Mouse (Mus musculus): ENCODE measurements at regions not wholly inside any gene's neighbourhood (a gene's known extent, or its start where the extent isn't known, plus 50 kb on each side); places are given as distances from the start of the nearest gene placed in this dataset.

DNA sequence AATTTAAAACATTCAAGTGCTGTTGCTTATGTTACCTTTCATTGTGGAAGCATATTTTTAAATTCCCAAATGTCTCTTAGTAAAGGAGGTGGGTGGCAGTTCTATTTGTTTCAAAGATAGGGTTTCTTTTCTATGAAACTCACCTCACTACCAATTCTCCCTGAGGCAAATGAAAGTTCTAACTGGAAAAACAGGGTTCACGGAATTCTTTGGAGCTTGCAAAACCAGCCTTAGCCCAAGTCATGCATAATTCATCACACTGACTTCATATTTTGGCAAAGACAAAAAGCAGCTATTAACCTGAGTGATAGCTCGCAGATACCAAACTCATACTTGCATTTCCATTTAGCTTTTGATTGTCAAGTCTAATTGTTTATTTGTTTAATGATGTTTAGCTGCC, 73.8 kb downstream of the Dio2 start:
- ATAC-seq (ENCODE audit: low read depth) (no peak), DNase-seq (ENCODE audit: low spot score) (peak; percentile 71)
- H3K9ac ChIP-seq (ENCODE audit: low read depth, low read length): no peak overlapping the region
- no peaks in the 10 kb centered on the region for H3K36me3 ChIP-seq (ENCODE audit: control insufficient read depth, insufficient read depth, low read length)
- H3K4me3 ChIP-seq (ENCODE audit: low read depth, low read length): no peak overlapping the region
- H3K4me2 ChIP-seq (ENCODE audit: low read depth, low read length): no peak overlapping the region
- H3K27ac ChIP-seq (replicated peaks; ENCODE audit: low read depth, low read length): no peak overlapping the region
- 34% methylated on average over 2 of the region's 2 CpGs for WGBS
- no peaks in the 10 kb centered on the region for H3K9me3 ChIP-seq (ENCODE audit: control insufficient read depth, low read length)
- no peaks in the 10 kb centered on the region for H3K4me1 ChIP-seq (ENCODE audit: control insufficient read depth, insufficient read depth, low read length)
- H3K27me3 ChIP-seq (replicated peaks; ENCODE audit: control insufficient read depth, insufficient read depth, low read length): no peaks in the 10 kb centered on the region

DNA sequence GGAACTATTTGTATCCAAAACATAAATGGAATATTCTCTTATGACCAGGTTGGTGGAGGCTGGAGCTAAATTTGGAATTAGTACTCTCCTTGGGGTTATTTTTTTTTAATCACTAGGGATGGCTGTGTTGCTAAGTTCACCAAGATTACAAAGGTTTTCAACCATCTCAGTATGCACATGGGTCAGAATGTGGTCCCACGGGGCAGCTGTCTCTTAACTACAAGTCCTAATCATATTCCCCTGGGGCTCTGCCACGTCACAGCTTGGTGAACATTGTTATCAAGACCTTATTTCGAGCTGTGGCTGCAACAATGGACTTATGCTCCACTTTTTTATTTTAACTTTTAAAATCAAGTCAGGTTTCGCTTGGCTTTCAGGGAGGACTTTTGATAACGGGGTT, 92.8 kb downstream of the Dio2 start:
- DNase-seq (ENCODE audit: low spot score) (peak; percentile 73), ATAC-seq (ENCODE audit: low read depth) (peak; percentile 65; the same call in 1 of the 2 replicates)
- Histone ChIP-seq H3K9ac (ENCODE audit: low read depth, low read length) (no peak overlapping the region), H3K27ac (replicated peaks; ENCODE audit: low read depth, low read length) (no peak overlapping the region), H3K4me2 (ENCODE audit: low read depth, low read length) (no peak overlapping the region), H3K9me3 (ENCODE audit: control insufficient read depth, low read length) (no peaks in the 10 kb centered on the region), H3K36me3 (ENCODE audit: control insufficient read depth, insufficient read depth, low read length) (no peaks in the 10 kb centered on the region), H3K4me3 (ENCODE audit: low read depth, low read length) (no peak overlapping the region), H3K27me3 (replicated peaks; ENCODE audit: control insufficient read depth, insufficient read depth, low read length) (no peaks in the 10 kb centered on the region), H3K4me1 (ENCODE audit: control insufficient read depth, insufficient read depth, low read length) (no peaks in the 10 kb centered on the region)
- WGBS: 68% methylated on average over 5 of the region's 5 CpGs

DNA sequence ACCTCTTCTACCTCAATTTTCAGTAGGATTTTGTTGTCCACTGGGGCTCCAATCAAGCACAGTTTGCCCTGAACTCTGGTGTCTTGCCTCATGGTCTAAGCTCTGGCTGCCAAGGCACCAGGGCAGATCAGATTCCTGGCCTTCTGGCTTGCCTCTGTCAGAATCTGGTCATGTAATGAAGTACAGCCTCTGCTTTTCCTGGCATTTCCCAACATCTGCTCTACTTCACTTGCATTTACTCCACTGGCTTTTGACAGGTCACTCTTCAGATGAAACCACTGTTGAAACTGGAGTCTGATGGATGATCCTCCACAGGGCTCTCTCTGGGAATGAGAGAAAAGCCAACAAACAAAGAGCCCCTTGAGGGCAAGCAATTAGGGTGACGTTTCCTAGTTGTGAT, 94.3 kb downstream of the Dio2 start:
- peak; percentile 61; the same call in 1 of the 2 replicates for ATAC-seq (ENCODE audit: low read depth)
- DNase-seq (ENCODE audit: low spot score): peak; percentile 53

DNA sequence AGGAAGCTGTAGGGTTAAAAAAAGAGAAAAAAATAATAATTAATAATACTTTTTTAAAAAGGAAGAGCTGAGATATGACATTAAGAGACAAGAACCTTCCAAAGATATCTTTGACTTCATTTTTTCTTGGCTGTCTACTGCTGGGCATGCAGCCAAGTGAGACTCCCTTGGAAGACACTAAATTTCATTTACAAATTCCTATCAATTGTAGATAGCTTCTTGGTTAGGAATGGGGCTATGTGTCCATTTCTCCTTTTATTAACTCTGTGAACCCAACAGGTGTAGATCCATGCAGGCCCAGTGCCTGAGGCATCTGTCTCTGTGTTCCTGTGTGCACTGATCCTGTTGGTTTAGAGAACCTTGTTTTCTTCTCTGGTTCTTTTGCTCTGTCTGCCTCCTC, 113.4 kb downstream of the Dio2 start:
- Histone ChIP-seq H3K9me3 (ENCODE audit: control insufficient read depth, low read length) (no peaks in the 10 kb centered on the region), H3K4me1 (ENCODE audit: control insufficient read depth, insufficient read depth, low read length) (no peaks in the 10 kb centered on the region), H3K4me2 (ENCODE audit: low read depth, low read length) (no peak overlapping the region), H3K27ac (replicated peaks; ENCODE audit: low read depth, low read length) (no peak overlapping the region), H3K4me3 (ENCODE audit: low read depth, low read length) (no peak overlapping the region), H3K27me3 (replicated peaks; ENCODE audit: control insufficient read depth, insufficient read depth, low read length) (no peaks in the 10 kb centered on the region), H3K36me3 (ENCODE audit: control insufficient read depth, insufficient read depth, low read length) (no peaks in the 10 kb centered on the region), H3K9ac (ENCODE audit: low read depth, low read length) (no peak overlapping the region)
- DNase-seq (ENCODE audit: low spot score): no peak
- ATAC-seq (ENCODE audit: low read depth): no peak

More for the DNA sequence above, 94.3 kb downstream of the Dio2 start:
- Histone ChIP-seq H3K4me3 (ENCODE audit: low read depth, low read length) (no peak overlapping the region), H3K4me2 (ENCODE audit: low read depth, low read length) (no peak overlapping the region), H3K4me1 (ENCODE audit: control insufficient read depth, insufficient read depth, low read length) (no peaks in the 10 kb centered on the region), H3K9ac (ENCODE audit: low read depth, low read length) (no peak overlapping the region), H3K36me3 (ENCODE audit: control insufficient read depth, insufficient read depth, low read length) (no peaks in the 10 kb centered on the region), H3K27me3 (replicated peaks; ENCODE audit: control insufficient read depth, insufficient read depth, low read length) (no peaks in the 10 kb centered on the region), H3K9me3 (ENCODE audit: control insufficient read depth, low read length) (no peaks in the 10 kb centered on the region), H3K27ac (replicated peaks; ENCODE audit: low read depth, low read length) (no peak overlapping the region)
- WGBS: 8% methylated on average over 1 of the region's 1 CpGs

DNA sequence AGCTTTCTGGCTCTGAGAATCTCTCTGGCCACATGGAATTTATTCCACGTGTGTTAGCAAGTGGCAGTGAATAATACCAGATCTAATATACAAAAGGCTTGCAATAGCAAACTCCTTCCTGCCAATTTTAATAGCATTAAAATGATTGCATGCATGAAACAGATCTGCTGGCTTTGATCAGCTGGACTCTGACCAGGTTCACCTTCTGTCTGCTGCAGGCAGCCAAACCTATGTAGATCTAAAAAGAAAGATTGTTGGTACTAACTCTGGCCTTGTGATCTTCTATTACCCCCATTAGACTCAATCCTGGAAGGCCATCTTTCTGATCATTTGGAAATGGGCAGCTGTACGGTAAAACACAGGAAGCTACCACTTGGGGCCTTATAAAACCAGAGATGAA, 114.8 kb downstream of the Dio2 start:
- H3K4me1 ChIP-seq (ENCODE audit: control insufficient read depth, insufficient read depth, low read length): no peaks in the 10 kb centered on the region
- no peak for ATAC-seq (ENCODE audit: low read depth)
- H3K27me3 ChIP-seq (replicated peaks; ENCODE audit: control insufficient read depth, insufficient read depth, low read length): no peaks in the 10 kb centered on the region
- WGBS: 49% methylated on average over 2 of the region's 2 CpGs
- DNase-seq (ENCODE audit: low spot score): no peak
- H3K9ac ChIP-seq (ENCODE audit: low read depth, low read length): no peak overlapping the region
- H3K4me2 ChIP-seq (ENCODE audit: low read depth, low read length): no peak overlapping the region
- no peak overlapping the region for H3K27ac ChIP-seq (replicated peaks; ENCODE audit: low read depth, low read length)
- no peak overlapping the region for H3K4me3 ChIP-seq (ENCODE audit: low read depth, low read length)
- H3K9me3 ChIP-seq (ENCODE audit: control insufficient read depth, low read length): no peaks in the 10 kb centered on the region
- no peaks in the 10 kb centered on the region for H3K36me3 ChIP-seq (ENCODE audit: control insufficient read depth, insufficient read depth, low read length)

DNA sequence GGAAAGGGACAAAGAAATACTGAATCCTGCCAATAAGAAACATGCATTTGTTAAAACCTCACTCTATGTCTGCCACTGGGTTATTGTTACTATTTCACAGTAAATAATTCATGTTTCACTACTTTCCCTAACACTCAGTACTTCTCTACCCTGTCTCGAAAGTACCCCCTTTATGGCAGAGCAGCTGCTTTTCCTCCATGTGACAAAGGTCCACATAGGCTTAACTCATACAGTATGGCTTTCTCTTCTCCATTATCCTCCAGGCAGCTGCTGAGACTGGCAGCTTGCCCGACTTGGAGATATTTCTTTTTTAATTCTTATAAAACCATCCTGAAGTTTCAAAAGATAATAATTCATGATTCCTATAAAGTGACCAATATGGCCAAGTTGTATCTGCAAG, 129.4 kb downstream of the Dio2 start:
- Histone ChIP-seq H3K4me3 (ENCODE audit: low read depth, low read length) (no peak overlapping the region), H3K4me2 (ENCODE audit: low read depth, low read length) (no peak overlapping the region), H3K27ac (replicated peaks; ENCODE audit: low read depth, low read length) (no peak overlapping the region), H3K9ac (ENCODE audit: low read depth, low read length) (no peak overlapping the region), H3K4me1 (ENCODE audit: control insufficient read depth, insufficient read depth, low read length) (no peaks in the 10 kb centered on the region), H3K36me3 (ENCODE audit: control insufficient read depth, insufficient read depth, low read length) (no peaks in the 10 kb centered on the region), H3K27me3 (replicated peaks; ENCODE audit: control insufficient read depth, insufficient read depth, low read length) (no peaks in the 10 kb centered on the region), H3K9me3 (ENCODE audit: control insufficient read depth, low read length) (no peaks in the 10 kb centered on the region)
- WGBS: 76% methylated on average over 2 of the region's 2 CpGs
- DNase-seq (ENCODE audit: low spot score) (peak; percentile 23), ATAC-seq (ENCODE audit: low read depth) (no peak)

DNA sequence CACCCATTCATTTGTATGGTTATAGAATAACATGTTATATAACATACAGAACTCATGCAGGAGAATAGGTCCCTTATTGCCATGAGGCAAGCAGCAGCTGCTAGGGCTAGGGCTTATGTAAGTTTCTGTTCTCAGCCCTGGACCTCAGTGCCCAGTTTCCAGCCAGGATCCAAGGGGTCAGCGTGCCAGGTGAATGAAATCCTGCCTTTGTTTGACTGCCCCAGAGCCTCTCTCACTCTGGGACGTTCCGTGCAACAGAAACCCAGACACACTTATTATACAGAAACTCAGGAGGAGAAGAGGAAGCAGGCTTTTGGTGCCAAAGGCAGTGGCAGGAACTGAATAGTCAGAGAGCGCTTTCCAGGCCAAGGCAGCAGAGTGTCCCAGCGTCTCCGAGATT, 130.3 kb downstream of the Dio2 start:
- Histone ChIP-seq H3K36me3 (ENCODE audit: control insufficient read depth, insufficient read depth, low read length) (no peaks in the 10 kb centered on the region), H3K4me2 (ENCODE audit: low read depth, low read length) (no peak overlapping the region), H3K4me3 (ENCODE audit: low read depth, low read length) (no peak overlapping the region), H3K27ac (replicated peaks; ENCODE audit: low read depth, low read length) (no peak overlapping the region), H3K9ac (ENCODE audit: low read depth, low read length) (no peak overlapping the region), H3K27me3 (replicated peaks; ENCODE audit: control insufficient read depth, insufficient read depth, low read length) (no peaks in the 10 kb centered on the region), H3K9me3 (ENCODE audit: control insufficient read depth, low read length) (no peaks in the 10 kb centered on the region), H3K4me1 (ENCODE audit: control insufficient read depth, insufficient read depth, low read length) (no peaks in the 10 kb centered on the region)
- ATAC-seq (ENCODE audit: low read depth): no peak
- WGBS: 62% methylated on average over 6 of the region's 6 CpGs
- DNase-seq (ENCODE audit: low spot score): no peak

DNA sequence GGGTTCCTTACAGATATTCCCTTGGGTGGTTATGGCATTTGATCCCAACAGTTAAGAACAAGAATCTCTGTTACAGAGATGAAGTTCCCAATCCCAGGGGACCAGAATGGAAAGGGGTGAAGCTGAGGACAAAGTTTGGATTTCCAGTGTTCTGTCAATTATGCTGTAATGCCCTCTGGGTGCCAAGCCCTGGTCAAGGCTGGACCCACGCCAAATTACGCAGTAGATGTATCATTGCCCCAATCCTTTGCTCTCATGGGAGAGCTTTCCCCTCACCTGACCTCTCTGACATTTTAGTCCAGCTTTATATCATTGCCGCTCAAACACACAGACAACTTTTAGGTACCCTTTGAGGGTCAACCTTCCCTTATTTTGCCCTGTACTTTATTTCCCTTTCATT, 158.2 kb downstream of the Dio2 start:
- Histone ChIP-seq H3K4me2 (ENCODE audit: low read depth, low read length) (no peak overlapping the region), H3K4me3 (ENCODE audit: low read depth, low read length) (no peak overlapping the region), H3K36me3 (ENCODE audit: control insufficient read depth, insufficient read depth, low read length) (no peaks in the 10 kb centered on the region), H3K27ac (replicated peaks; ENCODE audit: low read depth, low read length) (no peak overlapping the region), H3K9me3 (ENCODE audit: control insufficient read depth, low read length) (no peaks in the 10 kb centered on the region), H3K9ac (ENCODE audit: low read depth, low read length) (no peak overlapping the region), H3K27me3 (replicated peaks; ENCODE audit: control insufficient read depth, insufficient read depth, low read length) (no peaks in the 10 kb centered on the region), H3K4me1 (ENCODE audit: control insufficient read depth, insufficient read depth, low read length) (no peaks in the 10 kb centered on the region)
- WGBS: 79% methylated on average over 3 of the region's 3 CpGs
- DNase-seq (ENCODE audit: low spot score): peak; percentile 1
- ATAC-seq (ENCODE audit: low read depth): no peak

DNA sequence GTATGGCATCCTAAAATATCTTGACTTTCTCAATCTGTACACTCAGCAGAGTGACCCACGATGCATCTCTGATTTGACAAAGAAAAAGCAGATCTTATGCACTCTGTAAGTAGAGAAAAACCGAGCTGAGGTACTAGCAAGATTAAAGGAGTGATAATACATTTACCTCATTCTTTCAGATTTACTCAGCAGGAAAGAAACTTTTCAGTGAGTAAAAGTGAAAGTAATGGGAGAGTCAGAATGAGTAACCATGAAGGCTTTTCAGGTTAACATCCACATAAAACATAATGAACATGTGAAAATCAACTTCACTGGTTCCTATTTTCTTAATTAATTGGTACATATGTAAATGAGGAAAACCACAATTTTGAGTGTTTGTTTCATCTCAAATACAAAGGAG, 162.1 kb downstream of the Dio2 start:
- H3K27ac ChIP-seq (replicated peaks; ENCODE audit: low read depth, low read length): no peak overlapping the region
- H3K4me2 ChIP-seq (ENCODE audit: low read depth, low read length): no peak overlapping the region
- H3K4me3 ChIP-seq (ENCODE audit: low read depth, low read length): no peak overlapping the region
- DNase-seq (ENCODE audit: low spot score) (no peak), ATAC-seq (ENCODE audit: low read depth) (no peak)
- H3K27me3 ChIP-seq (replicated peaks; ENCODE audit: control insufficient read depth, insufficient read depth, low read length): no peaks in the 10 kb centered on the region
- H3K9me3 ChIP-seq (ENCODE audit: control insufficient read depth, low read length): no peaks in the 10 kb centered on the region
- H3K36me3 ChIP-seq (ENCODE audit: control insufficient read depth, insufficient read depth, low read length): no peaks in the 10 kb centered on the region
- WGBS: 64% methylated on average over 2 of the region's 2 CpGs
- no peak overlapping the region for H3K9ac ChIP-seq (ENCODE audit: low read depth, low read length)
- H3K4me1 ChIP-seq (ENCODE audit: control insufficient read depth, insufficient read depth, low read length): no peaks in the 10 kb centered on the region
